In the genomic region with DNA sequence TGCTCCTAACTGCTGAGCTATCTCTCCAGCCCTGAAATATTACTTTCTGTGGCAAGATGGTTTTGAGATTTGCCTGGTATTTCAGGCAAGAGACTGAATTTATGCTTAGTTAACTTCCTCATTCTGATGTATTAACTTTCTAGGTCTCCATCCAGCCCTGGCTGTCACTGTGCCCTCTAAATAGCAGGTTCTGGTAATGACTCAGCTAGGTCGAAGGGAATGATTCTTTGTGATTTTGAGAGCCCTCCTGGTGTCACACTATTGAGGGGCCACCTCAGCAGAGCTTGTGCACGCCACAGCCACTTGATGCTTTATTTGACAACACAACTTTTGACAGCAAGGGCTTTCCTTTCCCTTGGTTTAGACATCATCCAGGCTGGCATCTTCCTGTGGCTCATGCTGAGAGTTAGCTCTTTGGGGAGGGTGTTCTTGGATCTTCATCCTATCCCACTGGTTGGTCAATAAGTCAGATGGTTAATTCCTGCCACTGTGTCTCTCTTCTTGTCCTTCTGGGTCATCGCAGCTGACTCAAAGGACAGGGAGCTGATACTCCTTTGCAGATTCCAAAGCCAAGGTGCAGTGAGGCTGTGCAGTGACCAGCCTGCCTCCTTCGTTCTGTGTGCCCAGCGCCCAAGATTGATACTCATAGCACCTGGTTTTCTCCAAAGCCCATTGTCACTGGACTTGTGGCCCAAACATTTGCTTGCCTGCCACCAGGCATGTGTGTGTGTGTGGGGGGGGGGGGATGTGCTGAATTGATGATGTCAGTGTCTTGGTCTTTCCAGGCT, we compare ENCODE assay signal across 15 mouse cellular contexts. TPM values are rescaled to one million over a fixed set of nuclear protein-coding genes. Genes with fewer than 3 reads are reported as not detected.
"Had no signal": no experiment of that assay in that cellular context is flagged by ENCODE, and none has a peak within 500 bp of the region (broad histone marks: within the 10 kb centered on the region; RNA-seq: fewer than 3 reads in every experiment).

No protein-coding gene starts in this region.

- H3K4me3 ChIP-seq: left cerebral cortex, adult 2 months; limb, embryonic 10.5 days; midbrain, embryonic 10.5 days; myocyte; neural tube, embryonic 15.5 days had no signal

- DNase-seq: kidney, postnatal 14 days; lung, embryonic 14.5 days; lung, postnatal 10 days; midbrain, embryonic 14.5 days; right cerebral cortex, adult 18-20 months; right cerebral cortex, postnatal 25 days; thymus, adult 2 months; thymus, postnatal 36 days had no signal

- H3K9ac ChIP-seq: lung, embryonic 14.5 days; neural tube, embryonic 15.5 days had no signal

- H3K4me2 ChIP-seq: liver, embryonic 11.5 days; lung, embryonic 14.5 days; neural tube, embryonic 15.5 days had no signal

- H3K9me3 ChIP-seq: limb, embryonic 10.5 days; midbrain, embryonic 10.5 days; neural tube, embryonic 15.5 days had no signal

- H3K36me3 ChIP-seq: limb, embryonic 10.5 days; midbrain, embryonic 10.5 days; neural tube, embryonic 15.5 days had no signal

- H3K27me3 ChIP-seq: neural tube, embryonic 15.5 days had no signal

- H3K27ac ChIP-seq: left cerebral cortex, adult 2 months; limb, embryonic 10.5 days; midbrain, embryonic 10.5 days; neural tube, embryonic 15.5 days had no signal

RNA-seq across cellular contexts. Expression of a gene that starts 9.5 kb away (rescaled TPM):
- total RNA-seq: megakaryocyte, adult 5-6 weeks had no signal
- polyA plus RNA-seq: liver, embryonic 11.5 days had no signal
